Mouse (Mus musculus) Muller cell, postnatal 12 days (primary cell): ENCODE results near the gene Tle3.

Experiments used
- DNase-seq: peaks from one replicate; pipeline ENCODE4 v3.0.0-alpha.2; 2015; ENCODE audit errors: inconsistent ontology term

The Tle3 gene

GRCm38 (mm10) chr9:61371755-61372509, at the start of gene Tle3:
TSS of gene Tle3 (plus strand) at chr9:61372366.
- DNase-seq = peak; percentile 99

GRCm38 (mm10) chr9:61323221-61323620, 48.9 kb upstream of the Tle3 start:
- DNase-seq = no peak

DNA sequence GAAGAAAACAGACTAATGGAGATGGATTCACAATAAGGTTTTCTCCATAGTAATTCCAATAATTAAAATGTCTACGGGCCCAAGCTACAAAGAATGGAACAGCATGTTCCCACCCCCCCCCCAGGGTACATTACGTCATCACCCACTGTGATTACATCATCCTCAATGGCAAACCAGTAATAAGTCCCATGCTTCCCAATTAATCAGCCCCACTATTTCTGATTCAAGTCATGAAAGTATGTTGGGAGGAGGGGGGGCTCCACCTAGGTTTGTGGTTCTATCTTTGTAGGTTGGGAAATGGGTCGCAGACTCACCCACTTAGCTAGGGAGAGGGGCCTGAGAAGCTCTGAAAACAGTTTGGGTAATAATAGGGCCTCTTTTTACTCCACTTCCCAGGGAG, 48.3 kb upstream of the Tle3 start:
- peak; percentile 67 for DNase-seq

DNA sequence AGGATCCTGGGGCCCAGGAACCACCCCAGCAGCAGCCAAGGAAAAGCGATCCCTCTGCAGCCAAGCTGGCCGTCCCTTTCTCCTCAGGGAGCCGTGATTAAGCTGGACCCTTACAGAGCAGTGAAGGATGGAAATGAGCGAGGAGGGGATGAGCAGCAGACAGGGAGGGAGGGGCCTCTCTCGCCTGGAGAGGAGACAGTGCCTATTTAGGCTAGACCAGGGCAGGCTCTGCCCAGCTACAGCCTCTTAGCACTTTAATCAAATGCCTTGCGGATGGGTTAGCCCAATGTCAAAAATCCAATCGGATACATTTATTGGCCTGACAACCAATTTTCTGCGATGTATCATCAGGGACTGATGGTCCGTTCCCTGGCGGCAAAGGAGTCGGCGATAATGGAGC, 47.8 kb upstream of the Tle3 start:
- no peak for DNase-seq

- DNase-seq = no peak
Observed at GRCm38 (mm10) chr9:61325012-61325411, 47.2 kb upstream of the Tle3 start.

DNA sequence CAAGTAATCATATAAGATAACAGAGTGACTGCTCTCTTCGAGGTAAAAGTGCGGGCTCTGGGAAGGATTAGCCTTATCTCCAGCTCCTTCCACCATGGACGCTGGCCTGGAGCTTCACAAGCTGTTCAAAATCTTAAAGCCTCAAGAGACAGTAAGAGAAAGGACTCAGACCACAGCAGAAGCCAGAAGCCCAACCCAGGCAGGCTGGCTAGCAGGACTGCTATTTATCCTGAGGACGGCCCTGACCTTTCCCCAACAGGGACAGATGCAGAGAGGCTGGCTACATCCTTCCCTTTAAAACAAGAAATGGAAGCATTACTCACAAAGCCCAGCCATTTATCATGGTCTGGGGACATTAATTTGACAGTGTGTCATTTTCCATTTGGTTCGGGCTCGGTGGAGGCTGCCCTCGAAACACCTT, 46.2 kb upstream of the Tle3 start:
- peak; percentile 72 for DNase-seq

- DNase-seq = no peak
Observed at GRCm38 (mm10) chr9:61326922-61327321, 45.2 kb upstream of the Tle3 start.

- DNase-seq = no peak
Observed at GRCm38 (mm10) chr9:61328173-61328572, 44.0 kb upstream of the Tle3 start.

- DNase-seq = no peak
Observed at GRCm38 (mm10) chr9:61330747-61331146, 41.4 kb upstream of the Tle3 start.

DNA sequence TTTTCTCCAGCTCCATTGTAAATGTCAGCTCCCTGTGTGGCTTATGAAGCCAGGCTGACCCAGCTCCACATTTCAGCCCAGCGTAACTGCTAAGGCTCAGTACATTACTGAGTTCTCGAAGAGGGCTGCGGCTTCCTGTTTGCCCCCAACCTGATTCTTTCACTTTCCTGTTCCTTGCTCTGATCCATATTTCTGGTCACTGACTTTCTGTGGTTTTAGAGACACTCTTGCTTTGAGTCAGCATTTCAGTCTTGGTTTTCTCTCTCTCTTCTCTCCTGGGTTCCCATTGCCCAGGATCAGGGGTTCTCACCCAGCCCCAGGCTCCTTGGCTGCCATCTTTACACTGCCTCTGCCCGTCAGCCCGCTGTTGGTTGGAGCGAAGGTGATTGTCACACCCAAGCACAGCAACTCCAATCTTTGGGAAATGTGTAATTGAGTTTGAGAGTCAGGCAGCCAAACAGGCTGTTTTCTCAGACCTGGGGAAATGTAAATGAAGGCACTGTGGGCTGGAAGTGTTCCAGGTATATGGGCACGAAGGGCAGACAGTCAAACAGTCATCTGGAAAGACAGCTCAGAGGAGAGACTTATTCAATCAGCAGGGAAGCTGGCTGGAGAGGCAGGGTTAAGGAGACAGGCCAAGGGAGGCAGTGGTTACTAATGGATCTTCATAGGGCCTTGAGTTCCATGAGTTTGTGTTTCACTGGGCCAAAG, 39.8 kb upstream of the Tle3 start:
- no peak for DNase-seq

DNA sequence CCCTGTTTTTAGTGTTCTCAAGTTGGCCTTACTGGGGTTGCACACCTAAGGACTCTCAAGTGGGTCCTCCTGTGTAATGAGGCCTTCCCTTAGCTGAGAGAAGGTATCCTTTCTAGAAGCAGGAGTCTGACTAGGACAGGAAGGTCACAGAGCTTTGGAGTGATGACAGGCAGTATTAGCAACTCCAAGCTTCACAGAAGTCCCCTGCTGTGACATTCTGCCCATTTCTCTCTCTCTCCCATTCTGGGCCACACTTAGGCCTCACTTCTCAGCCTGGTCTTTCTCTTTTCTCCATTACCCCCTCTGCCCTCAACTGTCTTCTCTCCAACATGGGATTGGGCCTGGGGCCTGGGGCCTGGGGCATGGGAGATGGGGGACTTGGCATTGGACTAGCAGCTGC, 36.0 kb upstream of the Tle3 start:
- no peak for DNase-seq

DNA sequence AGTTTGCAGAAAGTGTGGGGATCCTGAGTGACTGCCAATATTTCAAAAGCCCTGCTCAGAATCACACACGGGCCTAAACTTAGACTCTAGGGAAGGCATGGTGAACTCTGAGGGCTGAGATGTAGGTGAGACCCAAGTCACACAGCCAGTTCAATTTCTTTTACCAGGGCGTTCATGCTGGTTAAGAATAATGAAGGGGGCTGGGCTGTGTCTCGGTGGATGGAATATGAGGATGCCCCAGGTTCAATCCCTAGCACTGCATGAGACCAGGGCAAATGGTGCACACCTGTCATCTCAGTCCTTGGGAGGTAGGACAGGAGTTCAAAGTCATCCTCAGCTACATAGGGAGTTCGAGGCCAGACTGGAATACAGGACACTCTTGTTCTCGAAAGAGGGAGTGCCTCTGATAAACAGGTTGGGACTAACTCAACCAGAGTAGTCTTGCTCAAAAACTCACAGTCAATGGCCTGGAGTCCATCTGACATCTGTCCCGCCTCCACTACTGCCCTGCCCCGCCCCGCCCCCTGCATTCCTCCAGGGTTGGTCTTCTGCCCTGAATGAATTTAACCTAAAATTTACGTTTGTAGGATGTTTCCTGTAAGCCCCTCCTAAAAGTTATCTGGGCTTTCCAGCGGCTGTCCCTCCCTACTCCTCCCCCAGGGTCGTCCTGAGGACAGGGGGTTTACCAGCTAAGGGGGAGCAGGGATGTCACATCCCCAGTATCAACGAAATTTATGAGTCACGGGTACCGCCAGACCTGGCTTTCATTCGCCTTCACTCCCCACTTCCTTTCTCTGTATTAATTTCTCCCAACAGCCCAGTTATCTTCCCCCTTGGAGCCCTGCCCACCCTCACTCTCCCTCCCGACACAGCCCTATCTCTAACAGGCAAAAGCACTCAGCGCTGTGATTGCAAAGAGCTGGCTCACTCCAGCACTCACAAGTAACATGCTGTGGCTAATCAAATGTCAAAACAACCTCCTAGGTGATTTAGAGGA, 35.3 kb upstream of the Tle3 start:
- DNase-seq = peak; percentile 79

DNA sequence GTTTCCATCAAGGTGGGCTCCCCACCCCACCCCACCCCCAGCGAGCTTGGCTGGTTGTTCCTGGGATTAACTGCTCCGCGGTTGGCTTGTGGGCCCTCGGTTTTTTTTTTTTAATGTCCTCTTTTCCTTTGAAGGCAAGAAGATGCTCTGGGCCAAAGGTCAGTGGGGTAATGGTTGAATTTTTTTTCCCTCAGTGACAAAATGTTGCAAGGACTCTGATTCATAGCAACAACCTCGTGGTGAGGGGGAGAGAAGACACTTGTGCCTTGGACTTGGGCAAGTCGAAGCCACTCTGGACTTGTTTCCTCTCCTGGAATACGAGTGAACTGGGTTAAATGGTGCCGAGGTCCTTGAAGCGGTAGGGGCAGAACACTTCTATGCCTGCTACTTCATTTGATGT, 34.5 kb upstream of the Tle3 start:
- no peak for DNase-seq

DNA sequence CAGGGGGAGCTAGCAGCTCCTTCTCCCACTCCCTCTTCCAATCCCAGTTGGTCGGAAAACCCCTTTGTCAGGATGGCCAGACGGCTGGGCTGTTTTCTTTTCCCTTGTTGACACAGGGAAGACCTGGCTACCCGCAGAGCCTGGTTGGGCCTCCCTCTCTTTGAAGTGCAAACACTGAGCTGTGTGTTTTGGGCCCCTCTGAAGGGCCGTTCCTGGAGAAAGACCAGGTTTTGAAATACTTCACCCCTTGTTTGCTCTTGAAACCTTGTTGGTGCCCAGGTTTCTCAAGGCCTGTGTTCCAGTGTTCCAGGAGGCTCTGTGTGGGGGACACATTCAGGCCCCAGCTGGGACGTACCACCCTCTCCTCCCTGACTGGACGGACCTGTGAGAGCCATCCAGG, 32.9 kb upstream of the Tle3 start:
- no peak for DNase-seq

DNA sequence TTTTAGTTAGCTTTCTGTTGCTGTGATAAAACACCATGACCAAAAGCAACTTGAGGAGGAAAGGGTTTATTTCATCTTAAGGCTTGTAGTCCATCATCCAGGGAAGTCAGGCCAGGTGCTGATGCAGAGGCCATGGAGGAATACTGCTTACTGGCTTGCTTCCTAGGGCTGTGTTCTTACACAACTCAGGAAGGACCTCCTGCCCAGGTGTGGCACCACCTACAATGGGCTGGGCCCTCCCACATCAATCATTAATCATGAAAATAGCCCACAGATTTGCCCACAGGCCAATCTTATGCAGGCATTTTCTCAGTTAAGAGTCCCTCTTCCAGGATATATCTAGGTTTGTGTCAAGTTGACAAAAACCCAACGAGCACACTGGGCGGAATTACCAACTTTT, 31.8 kb upstream of the Tle3 start:
- DNase-seq = no peak

DNA sequence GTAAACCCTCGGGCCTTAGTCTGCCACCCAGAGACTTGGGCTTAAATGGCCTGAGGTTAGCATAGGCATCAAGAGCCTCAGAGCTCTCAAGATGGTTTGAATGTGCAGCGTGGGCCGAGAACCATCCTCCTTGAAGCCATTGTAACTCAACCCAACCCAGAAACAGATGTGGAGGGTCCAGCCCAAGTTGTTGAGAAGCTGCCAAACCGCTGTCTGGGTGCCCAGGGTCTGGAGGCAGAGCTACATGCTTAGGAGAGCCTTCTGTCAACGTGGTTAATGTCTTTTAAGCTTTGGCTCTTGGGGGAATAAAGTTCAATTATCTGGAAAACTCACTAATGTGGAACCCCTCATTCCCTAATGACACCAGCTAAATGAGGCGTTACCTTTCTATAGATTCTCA, 29.9 kb upstream of the Tle3 start:
- no peak for DNase-seq

GRCm38 (mm10) chr9:61344684-61345083, 27.5 kb upstream of the Tle3 start:
- DNase-seq = no peak

- no peak for DNase-seq
Observed at GRCm38 (mm10) chr9:61347011-61347410, 25.2 kb upstream of the Tle3 start.

DNA sequence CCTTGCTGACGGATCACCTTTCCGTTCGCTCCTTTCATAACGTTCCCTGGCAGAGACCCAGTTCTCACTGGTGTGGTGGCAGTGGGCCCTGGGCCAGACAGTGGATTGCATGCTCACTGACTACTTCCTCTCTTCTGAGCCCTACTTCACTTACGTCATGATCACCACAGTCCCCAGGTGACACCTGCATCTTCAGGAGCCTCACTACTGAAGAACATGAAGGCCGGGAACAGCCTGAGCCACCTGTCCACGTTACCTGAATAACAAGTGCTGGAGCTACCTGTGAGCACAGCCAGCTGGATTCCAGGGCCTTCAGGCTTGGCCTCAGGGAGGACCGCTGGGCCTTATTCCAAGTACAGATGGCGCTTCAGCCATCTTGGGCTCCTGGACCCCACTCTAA, 24.1 kb upstream of the Tle3 start:
- DNase-seq = no peak

DNA sequence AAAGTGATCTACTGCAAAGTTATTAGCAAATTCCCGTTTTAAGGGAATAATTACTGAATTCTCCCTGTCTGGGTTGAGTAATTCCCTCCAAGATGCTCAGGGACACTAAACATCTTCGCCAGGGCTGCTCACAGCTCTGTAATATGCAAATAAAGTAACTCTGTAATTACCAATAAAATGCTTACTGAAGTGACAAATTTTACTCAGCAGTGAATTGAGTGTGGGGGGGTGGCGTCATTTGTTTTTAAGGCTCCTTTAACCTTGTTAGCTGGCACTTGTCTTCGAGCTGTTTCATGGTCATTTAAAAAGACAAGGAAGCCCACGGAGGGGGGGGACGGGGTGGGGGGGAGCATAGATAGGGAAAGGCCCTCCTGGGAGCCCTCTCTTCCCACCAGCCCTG, 23.6 kb upstream of the Tle3 start:
- DNase-seq = no peak

- DNase-seq = no peak
Observed at GRCm38 (mm10) chr9:61349697-61350096, 22.5 kb upstream of the Tle3 start.

- peak; percentile 100 for DNase-seq
Observed at GRCm38 (mm10) chr9:61351164-61351563, 21.0 kb upstream of the Tle3 start.
